Mouse (Mus musculus): ENCODE data around the gene Nod2.

DNA sequence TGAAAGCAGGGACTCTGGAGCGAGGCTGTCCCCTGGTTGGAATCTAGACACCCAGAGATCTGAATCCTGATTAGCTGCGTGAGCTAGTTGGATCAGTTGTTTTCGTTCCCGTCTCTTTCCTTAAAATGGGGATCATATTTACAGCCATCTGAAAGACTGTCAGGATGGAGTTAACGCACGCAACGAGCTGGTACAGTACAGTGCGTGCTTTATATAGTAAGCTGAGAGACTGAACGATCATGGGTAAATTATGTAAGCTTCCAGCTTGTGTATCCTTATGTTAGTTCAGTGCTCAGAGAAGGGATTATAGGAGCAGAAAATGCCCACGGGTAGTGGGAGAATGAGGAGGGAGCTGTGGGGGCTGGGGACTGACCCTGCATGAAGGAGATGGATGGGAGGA is 24.5 kb downstream of the Nod2 start:
- TF ChIP-seq CTCF (conservative IDR thresholded peaks at IDR 0.05; ENCODE audit: insufficient read depth, insufficient read length, low read depth, low read length) (no peak), POLR2A (IDR thresholded peaks at IDR 0.05; ENCODE audit: low read depth, low read length) (no peak)

Measured in kidney, adult 2 months (tissue).